Mouse (Mus musculus) lung, adult 18-20 months (tissue): ENCODE measurements around the gene Ngp.
A peak's percentile ranks its signal among the peaks of the same experiment; 100 is the strongest.

Experiments
- DNase-seq, 2 experiments: peaks; one replicate each; pipeline ENCODE4 v3.0.0; 2022; ENCODE audit warnings: mixed read lengths in 2 of 2

The Ngp gene

DNA sequence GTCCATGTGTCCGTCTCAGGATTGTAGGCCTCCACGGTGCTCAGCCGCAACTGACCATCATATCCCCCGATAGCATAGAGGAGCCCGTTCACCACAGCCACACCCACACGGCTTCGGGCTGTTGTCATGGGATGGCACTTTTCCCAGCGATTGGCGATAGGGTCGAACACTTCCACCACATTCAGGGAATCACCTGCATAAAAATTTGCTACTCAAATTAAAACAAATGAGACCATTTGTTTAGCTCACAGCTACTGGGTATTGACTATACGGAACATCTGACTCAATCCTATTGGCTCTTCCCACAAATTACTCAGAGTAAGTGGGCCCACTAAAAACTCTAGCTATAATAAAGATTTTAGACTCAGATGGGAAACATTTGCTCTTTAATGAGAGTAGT, 16.5 kb downstream of the Ngp start:
- no peak for DNase-seq

DNA sequence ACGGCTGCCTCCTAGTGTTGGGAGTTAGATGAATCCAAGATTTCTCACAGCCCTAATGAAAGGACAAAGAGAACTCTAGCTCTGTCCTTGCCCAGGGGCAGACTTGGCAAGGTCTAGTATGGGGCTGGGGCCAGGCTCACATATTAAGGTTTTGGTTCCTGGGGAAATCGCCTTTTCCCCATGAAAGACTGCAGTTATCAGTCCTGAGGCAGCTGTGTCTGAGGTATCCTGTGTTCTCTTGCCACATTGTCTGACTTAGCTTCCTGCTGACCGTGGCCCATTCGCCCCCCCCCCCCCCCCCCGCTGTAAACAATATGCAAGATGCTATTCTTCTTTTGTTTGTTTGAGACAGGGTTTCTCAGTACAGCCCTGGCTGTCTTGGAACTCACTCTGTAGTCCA, 20.5 kb downstream of the Ngp start:
- DNase-seq: peak in 1 of 2 experiments; percentile 36

DNA sequence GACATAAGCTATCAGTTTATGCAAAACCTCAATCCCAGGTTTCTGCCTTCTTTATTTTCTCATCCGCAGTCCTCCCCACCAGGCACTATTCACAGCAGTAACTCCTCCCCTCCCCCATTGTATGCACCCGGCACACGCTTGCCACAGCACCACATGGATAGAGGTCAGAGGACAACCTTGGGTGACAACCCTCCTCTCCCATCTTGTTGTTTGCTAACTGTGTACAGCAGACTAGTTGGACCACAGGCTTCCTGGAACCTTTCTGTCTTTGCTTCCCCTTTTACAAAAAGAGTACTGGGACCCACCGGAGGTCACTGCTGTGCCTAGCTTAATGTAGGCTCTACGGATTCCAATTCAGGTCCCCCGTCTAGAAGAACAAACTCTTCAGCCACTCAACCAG, 21.0 kb downstream of the Ngp start:
- DNase-seq: no peak

DNA sequence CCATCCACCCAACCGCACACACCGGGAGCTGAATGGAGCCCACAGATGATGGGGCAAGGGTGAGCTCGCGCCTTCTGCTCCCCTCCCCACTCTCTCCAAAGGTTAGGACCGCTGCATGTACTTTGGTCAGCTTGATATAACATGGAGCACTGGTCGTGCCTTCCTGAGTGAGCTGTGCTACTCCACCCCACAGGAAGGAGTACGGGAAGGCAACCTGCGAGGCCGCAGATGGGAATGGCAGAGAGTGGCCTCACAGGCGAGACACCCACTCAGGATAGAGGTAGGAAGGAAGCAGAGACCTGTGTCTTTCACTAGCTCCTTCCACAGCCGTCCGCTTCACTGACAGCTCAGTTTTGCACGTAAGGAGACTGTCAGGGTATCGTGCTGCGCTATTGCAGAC, 28.8 kb downstream of the Ngp start:
- DNase-seq: no peak

DNA sequence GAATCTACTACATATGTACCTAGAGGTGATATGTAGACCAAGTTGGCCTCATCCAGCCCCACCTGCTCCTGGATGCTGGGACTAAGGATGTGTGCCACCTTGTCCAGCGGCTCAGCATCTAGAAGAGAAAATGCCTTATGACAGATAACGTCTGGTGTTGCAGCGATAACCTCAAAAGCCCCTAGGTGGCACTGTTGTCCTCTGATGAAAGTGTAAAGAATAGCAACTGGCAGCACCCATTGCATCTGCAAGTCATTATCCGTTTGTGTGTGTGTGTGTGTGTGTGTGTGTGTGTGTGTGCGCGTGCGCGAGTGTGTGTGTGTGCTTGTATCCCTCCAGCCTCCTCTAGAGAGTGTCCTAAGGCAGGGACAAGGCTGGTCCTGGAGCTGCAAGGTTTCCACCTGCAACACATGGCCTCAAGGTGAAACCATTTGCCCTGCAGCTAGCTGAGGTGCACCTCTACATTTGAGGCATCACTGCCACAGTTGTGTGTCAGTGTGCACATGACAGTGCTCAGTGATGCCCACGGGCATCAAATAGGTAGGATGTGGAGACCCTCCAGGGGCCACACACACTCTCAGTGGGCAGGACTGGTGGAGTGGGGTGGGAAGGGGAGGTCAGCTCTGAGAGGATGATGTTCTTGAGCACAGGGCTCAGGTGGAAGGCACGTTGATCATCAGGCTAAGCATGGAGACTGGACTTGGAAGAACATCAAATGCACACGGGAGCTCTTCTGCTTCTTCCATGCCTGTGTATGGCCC, 29.5 kb downstream of the Ngp start:
- DNase-seq: peak; percentile 64 to 77

DNA sequence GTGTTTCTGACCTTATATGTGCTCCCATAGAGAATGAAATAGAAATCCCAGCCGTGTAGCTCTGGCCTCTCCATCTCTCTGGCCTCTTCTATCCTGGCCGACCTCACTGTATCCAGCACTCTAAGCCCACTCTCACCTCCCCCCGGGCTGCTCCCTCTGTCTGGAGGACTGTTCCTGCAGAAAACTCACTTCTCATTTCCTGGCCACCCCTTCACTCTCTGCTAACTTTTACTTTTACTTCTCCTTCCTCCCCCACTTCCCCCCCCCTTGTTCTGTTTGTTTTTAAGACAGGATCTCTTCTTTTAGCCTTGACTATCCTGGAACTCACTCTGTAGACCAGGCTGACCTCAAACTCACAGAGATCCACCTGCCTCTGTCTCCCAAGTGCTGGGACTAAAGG, 33.0 kb downstream of the Ngp start:
- DNase-seq: no peak

DNA sequence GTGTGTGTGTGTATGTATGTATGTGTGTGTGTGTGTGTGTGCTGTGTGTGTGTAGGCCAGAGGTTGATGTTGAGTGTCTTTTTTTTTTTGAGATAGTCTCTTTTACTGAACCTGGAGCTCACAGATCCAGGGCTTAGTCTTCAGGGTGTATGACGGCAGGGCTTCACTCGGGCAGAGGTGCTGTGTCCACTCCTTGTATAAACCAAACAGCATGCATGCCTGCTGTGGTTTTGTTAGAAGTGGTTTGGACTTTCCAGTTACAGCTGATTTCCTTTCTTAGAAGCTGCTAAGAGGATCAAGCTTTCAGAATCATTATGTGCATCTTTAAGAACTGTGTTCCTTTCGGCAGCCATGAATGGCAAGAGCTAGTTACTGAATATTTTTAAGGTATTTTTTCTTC, 38.4 kb downstream of the Ngp start:
- no peak for DNase-seq

DNA sequence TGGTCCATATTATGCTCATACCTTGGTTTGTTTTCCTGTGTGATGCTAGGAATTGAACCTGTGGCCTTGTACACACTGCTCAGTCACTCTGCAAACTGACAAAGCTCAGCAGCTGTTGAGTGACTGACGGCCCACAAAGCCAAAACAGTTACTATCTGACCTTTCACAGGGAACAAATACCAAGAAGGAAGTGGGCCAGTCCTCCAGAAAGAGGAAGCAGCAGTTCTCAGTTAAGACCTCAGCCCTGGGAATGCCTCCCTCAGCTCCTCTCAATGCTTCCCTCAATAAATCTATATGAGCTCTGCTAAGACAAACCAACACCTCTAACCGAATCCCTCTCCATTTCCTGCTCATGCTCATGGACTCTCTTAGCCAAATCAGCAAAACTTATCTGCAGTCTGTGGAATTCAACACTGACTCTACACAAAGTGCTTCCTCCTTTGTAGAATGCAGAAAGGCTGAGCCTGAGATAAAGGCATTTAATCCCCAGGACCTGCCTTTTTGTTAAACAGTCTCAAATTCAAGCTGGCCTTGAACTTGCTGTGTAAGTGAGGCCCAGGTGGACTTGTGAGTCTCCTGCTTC, 39.7 kb downstream of the Ngp start:
- peak; percentile 28 to 30 for DNase-seq

DNA sequence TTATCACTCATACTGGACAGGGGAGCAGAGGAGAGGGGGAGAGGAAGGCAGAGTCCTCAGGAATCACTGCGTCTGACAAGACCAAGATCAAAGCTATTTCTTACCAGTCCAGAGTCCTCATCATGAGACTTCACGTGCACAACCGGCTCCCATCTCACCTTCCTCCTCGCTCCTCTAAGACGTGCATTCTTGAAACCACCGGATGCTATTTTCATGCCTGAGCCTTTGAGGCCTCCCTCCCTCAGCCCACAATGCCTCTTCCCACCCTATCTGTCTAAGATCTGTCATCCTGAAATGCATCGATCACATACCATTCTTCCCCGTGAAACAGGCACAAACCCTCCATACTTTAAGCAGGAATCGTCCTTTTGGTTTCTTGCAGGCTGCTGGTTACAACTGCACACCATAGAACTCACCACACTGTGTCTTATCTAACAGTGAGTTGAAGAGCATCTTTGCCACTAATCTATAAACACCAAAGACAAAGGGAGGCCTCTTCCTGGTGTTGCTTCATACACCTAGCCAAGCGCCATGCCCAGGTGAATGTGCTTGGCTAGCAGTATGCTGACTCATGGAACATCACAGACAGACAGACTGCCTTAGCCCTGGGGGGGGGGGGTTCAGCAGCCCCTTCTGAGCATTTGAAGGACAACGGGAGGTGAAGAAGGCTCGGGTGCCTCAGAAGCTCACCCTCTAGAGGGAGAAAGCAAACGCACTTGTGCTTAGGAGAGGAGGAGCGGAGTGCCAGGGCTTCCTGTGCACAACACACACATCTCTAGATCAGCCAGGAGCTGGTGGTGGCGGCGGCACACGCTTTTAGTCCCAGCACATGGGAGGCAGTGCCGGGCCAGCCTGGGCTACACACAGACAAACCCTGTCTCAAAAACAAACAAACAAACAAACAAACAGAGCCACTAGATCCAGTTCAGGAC, 41.6 kb downstream of the Ngp start:
- no peak for DNase-seq

DNA sequence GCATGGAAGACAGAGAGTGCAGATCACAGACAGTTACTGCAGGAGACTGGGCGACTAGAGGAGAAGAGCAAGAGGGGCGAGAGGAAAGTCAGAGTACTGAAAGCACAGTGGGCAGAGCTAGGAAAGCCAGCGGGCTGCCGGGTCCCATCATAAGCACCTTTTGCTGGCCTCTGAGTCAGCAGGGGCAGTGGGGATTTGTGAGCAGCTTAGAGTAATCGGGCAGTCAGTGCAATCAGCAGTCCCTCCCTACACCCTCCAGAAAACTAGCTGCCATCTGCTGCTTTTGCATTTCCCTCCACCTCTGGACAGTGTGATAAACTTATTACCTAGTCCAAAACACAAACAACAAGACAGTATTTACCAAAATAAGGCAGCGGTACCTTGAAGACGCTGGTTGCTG, 42.8 kb downstream of the Ngp start:
- no peak for DNase-seq

DNA sequence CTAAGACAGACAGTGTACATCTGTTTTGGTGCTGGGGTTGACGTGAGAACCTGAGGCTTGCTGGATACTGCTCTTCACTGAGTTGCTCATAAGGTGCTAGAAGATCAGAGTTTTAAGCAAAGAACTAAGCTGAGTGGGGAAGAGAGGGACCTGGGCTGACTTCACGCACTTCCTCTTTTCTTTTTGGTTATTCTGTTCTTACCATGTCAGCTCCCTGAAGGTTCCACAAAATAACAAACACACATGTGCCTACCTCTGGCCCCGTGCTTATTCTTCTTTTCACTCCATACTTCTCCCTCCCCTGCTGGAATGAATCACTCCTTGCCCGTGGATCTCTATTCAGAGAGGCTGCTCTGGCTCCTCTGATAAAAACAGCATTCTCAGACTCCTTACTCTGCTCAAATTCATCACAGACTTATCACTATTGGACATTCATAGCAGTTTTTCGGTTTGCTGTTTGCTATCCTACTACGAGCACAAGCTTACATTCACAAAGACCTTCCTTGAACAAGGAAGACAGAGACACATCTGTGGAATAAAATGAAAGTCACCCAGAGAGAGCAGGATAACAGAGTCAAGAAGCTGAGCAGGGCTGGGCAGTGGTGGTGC, 44.5 kb downstream of the Ngp start:
- DNase-seq: no peak

DNA sequence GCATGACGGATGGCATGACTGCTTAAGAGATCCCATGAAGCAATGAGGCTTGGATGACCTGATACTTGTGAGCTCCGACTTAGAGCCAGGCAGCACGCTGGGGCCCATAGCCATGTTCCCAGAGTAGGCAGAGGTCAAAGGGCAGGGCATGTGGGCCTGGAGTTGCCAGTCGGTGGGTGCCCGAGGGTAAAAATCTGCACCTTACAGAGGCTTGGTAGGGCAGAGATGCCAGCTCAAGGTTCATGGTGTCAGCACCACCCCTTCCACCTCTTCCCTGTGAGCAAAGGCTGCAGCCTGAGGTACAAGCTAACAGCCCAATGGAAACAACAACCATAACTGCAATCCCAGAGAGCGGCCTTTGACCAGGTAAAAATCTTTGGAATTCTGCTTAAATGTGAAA, 45.8 kb downstream of the Ngp start:
- DNase-seq: no peak

DNA sequence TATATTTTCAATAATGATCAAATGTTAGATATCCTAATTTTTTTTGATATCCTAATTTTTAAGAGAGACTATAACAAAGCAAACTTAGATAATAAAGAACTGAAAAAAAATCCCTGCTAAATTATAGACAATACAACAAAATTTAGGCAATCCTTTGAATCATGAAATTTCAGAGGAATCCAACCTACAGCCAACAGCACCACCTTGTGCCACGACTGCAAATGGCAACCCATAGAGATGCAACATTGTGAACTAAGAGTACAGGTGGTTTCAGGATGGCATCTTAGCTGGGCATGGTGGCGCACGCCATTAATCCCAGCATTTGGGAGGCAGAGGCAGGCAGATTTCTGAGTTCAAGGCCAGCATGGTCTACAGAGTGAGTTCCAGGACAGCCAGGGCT, 46.6 kb downstream of the Ngp start:
- peak in 1 of 2 experiments; percentile 22 for DNase-seq
